Mouse (Mus musculus) right cerebral cortex, adult 2 months (tissue): Measurements from ENCODE around the gene Fam172a.

Source experiments
- DNase-seq, 2 experiments: peaks; one replicate each; pipeline ENCODE4 v3.0.0; 2021 to 2022; ENCODE audit warnings: low spot score in 2 of 2

Fam172a gene

GRCm38 (mm10) chr13:77959493-77960272, 257.9 kb downstream of the Fam172a start:
- no peak for DNase-seq

GRCm38 (mm10) chr13:77976248-77976647, 274.4 kb downstream of the Fam172a start:
- no peak for DNase-seq

- DNase-seq, result no peak
Measured at GRCm38 (mm10) chr13:77977121-77977520, 275.3 kb downstream of the Fam172a start.

GRCm38 (mm10) chr13:77982105-77982851, 280.4 kb downstream of the Fam172a start:
- DNase-seq, result peak; percentile 70 to 75

GRCm38 (mm10) chr13:77982852-77983202, 281.0 kb downstream of the Fam172a start:
- no peak for DNase-seq

GRCm38 (mm10) chr13:77991189-77991886, 289.5 kb downstream of the Fam172a start:
- DNase-seq, result no peak

GRCm38 (mm10) chr13:78004649-78005048, 302.8 kb downstream of the Fam172a start:
- no peak for DNase-seq

GRCm38 (mm10) chr13:78005344-78005743, 303.5 kb downstream of the Fam172a start:
- no peak for DNase-seq

- DNase-seq, result no peak
Measured at GRCm38 (mm10) chr13:78010176-78010575, 308.3 kb downstream of the Fam172a start.

GRCm38 (mm10) chr13:78024683-78025294, 323.0 kb downstream of the Fam172a start, which contains the start of gene Pou5f2:
Pou5f2 (plus strand) TSS chr13:78024902.
- DNase-seq, result no peak

- no peak for DNase-seq
Measured at GRCm38 (mm10) chr13:78032821-78033220, 331.0 kb downstream of the Fam172a start.

GRCm38 (mm10) chr13:78037203-78037602, 335.4 kb downstream of the Fam172a start:
- peak in 1 of 2 experiments; percentile 17 for DNase-seq

- peak in 1 of 2 experiments; percentile 9 for DNase-seq
Measured at GRCm38 (mm10) chr13:78043203-78043602, 341.4 kb downstream of the Fam172a start.

- DNase-seq, result no peak
Measured at GRCm38 (mm10) chr13:78045116-78045515, 343.3 kb downstream of the Fam172a start.

GRCm38 (mm10) chr13:78087751-78088150, 385.9 kb downstream of the Fam172a start:
- no peak for DNase-seq

- no peak for DNase-seq
Measured at GRCm38 (mm10) chr13:78090701-78091100, 388.9 kb downstream of the Fam172a start.

GRCm38 (mm10) chr13:78091949-78092348, 390.1 kb downstream of the Fam172a start:
- no peak for DNase-seq

GRCm38 (mm10) chr13:78094352-78094751, 392.5 kb downstream of the Fam172a start:
- DNase-seq, result no peak

GRCm38 (mm10) chr13:78095071-78095973, 393.5 kb downstream of the Fam172a start:
- DNase-seq, result no peak

GRCm38 (mm10) chr13:78098858-78099445, 397.1 kb downstream of the Fam172a start:
- no peak for DNase-seq
